Mouse (Mus musculus) heart, embryonic 15.5 days (tissue): ENCODE measurements around the gene Prmt8. TPM values are rescaled to one million over a fixed set of nuclear protein-coding genes. Genes with fewer than 3 reads are reported as not detected.

ENCODE experiments used
- ATAC-seq: fragments of 200-750 bp; cut with Nextera tagmentation; replicated peaks from 2 replicates; pipeline ENCODE4 v1.8.0; 2017; ENCODE audit warnings: low read depth, moderate TSS enrichment; ENCODE audit not compliant: insufficient number of reproducible peaks, insufficient read depth, low FRiP score
- H3K27ac ChIP-seq: fragments of 300-500 bp; sonication (generic); 2 replicates; pipeline ENCODE4 v1.5.1; 2015; ENCODE audit warnings: mild to moderate bottlenecking, inconsistent platforms
- H3K27me3 ChIP-seq: fragments of 300-500 bp; sonication (generic); 2 replicates; pipeline ENCODE4 v1.6.1; 2015; ENCODE audit warnings: inconsistent platforms
- H3K36me3 ChIP-seq: fragments of 300-500 bp; sonication (generic); 2 replicates; pipeline ENCODE4 v1.6.1; 2015; ENCODE audit warnings: mild to moderate bottlenecking, inconsistent platforms
- H3K4me1 ChIP-seq: fragments of 300-500 bp; sonication (generic); replicated peaks from 2 replicates; pipeline ENCODE4 v1.6.1; 2015; ENCODE audit warnings: inconsistent platforms
- H3K4me2 ChIP-seq: fragments of 300-500 bp; sonication (generic); 2 replicates; pipeline ENCODE4 v1.6.1; 2015; ENCODE audit warnings: inconsistent platforms, mild to moderate bottlenecking, moderate library complexity
- H3K4me3 ChIP-seq: fragments of 300-500 bp; sonication (generic); 2 replicates; pipeline ENCODE4 v1.5.1; 2015; ENCODE audit warnings: mild to moderate bottlenecking, inconsistent platforms
- H3K9ac ChIP-seq: fragments of 300-500 bp; sonication (generic); 2 replicates; pipeline ENCODE4 v1.6.1; 2015; ENCODE audit warnings: mild to moderate bottlenecking, inconsistent platforms
- H3K9me3 ChIP-seq: fragments of 300-500 bp; sonication (generic); replicated peaks from 2 replicates; pipeline ENCODE4 v1.6.1; 2016; ENCODE audit warnings: inconsistent platforms
- WGBS: fragments of 180-500 bp; shearing (Covaris S2); methylation state at CpG from one replicate; pipeline ENCODE4 v1.1.7; 2015; ENCODE audit warnings: mixed read lengths; 5-methylcytosine and 5-hydroxymethylcytosine counted together
- polyA plus RNA-seq: library from polyadenylated mRNA; unstranded; fragments of >200 nt; fragmentation: Nextera tagmentation; extraction: Ambion mirVana; gene quantifications from 2 replicates; pipeline ENCODE4 v1.2.1, GENCODE M21; 2015

Prmt8 gene
- polyA plus RNA-seq, 1 experiment from 2014 or later, result 0.10 TPM

- Histone ChIP-seq H3K36me3 (no peaks in the 10 kb centered on the region), H3K4me3 (no peak overlapping the region), H3K4me2 (no peak overlapping the region), H3K27me3 (no peaks in the 10 kb centered on the region), H3K27ac (no peak overlapping the region), H3K9me3 (no peaks in the 10 kb centered on the region), H3K9ac (no peak overlapping the region), H3K4me1 (peaks cover 14% of the 10 kb centered on the region)
- 39% methylated on average over 13 of the region's 13 CpGs for WGBS
- ATAC-seq, result no peak
These were observed 33.9 kb downstream of the Prmt8 start for GRCm38 (mm10) chr6:127735130-127735981.

GRCm38 (mm10) chr6:127723126-127723525, 46.1 kb downstream of the Prmt8 start:
- no peak overlapping the region for H3K27ac ChIP-seq
- H3K36me3 ChIP-seq, result no peaks in the 10 kb centered on the region
- no peak overlapping the region for H3K4me3 ChIP-seq
- 55% methylated on average over 8 of the region's 8 CpGs for WGBS
- no peak for ATAC-seq
- no peaks in the 10 kb centered on the region for H3K9me3 ChIP-seq
- H3K4me1 ChIP-seq, result no peaks in the 10 kb centered on the region
- H3K27me3 ChIP-seq, result no peaks in the 10 kb centered on the region
- H3K4me2 ChIP-seq, result 0 out of 2 replicates have a peak overlapping the region, but pooled peaks have one; percentile 5
- no peak overlapping the region for H3K9ac ChIP-seq

- H3K4me2 ChIP-seq, result no peak overlapping the region
- WGBS, result 78% methylated on average over 14 of the region's 14 CpGs
- no peak for ATAC-seq
- no peak overlapping the region for H3K27ac ChIP-seq
- no peak overlapping the region for H3K9ac ChIP-seq
- H3K36me3 ChIP-seq, result no peaks in the 10 kb centered on the region
- peaks cover 4% of the 10 kb centered on the region; the same call in 1 of the 2 replicates for H3K4me1 ChIP-seq
- no peaks in the 10 kb centered on the region for H3K9me3 ChIP-seq
- H3K27me3 ChIP-seq, result no peaks in the 10 kb centered on the region
- H3K4me3 ChIP-seq, result no peak overlapping the region
These were observed 49.4 kb downstream of the Prmt8 start for GRCm38 (mm10) chr6:127719875-127720274.

GRCm38 (mm10) chr6:127717239-127718137, 51.8 kb downstream of the Prmt8 start:
- Histone ChIP-seq H3K9ac (no peak overlapping the region), H3K27ac (no peak overlapping the region), H3K9me3 (no peaks in the 10 kb centered on the region), H3K27me3 (no peaks in the 10 kb centered on the region), H3K4me1 (peaks cover 7% of the 10 kb centered on the region; the same call in 1 of the 2 replicates), H3K4me3 (no peak overlapping the region), H3K36me3 (no peaks in the 10 kb centered on the region), H3K4me2 (no peak overlapping the region)
- no peak for ATAC-seq
- 67% methylated on average over 21 of the region's 21 CpGs for WGBS

GRCm38 (mm10) chr6:127715428-127715827, 53.8 kb downstream of the Prmt8 start:
- Histone ChIP-seq H3K36me3 (no peaks in the 10 kb centered on the region), H3K27ac (no peak overlapping the region), H3K9ac (no peak overlapping the region), H3K4me1 (peaks cover 7% of the 10 kb centered on the region; the same call in 1 of the 2 replicates), H3K4me3 (no peak overlapping the region), H3K9me3 (no peaks in the 10 kb centered on the region), H3K4me2 (no peak overlapping the region), H3K27me3 (no peaks in the 10 kb centered on the region)
- WGBS, result 32% methylated on average over 5 of the region's 5 CpGs
- 0 out of 2 replicates have a peak, but pooled peaks have one; percentile 47 for ATAC-seq

GRCm38 (mm10) chr6:127714906-127715305, 54.4 kb downstream of the Prmt8 start:
- Histone ChIP-seq H3K27me3 (no peaks in the 10 kb centered on the region), H3K4me3 (no peak overlapping the region), H3K4me1 (peaks cover 7% of the 10 kb centered on the region; the same call in 1 of the 2 replicates), H3K9ac (no peak overlapping the region), H3K4me2 (no peak overlapping the region), H3K9me3 (no peaks in the 10 kb centered on the region), H3K36me3 (no peaks in the 10 kb centered on the region), H3K27ac (no peak overlapping the region)
- ATAC-seq, result no peak
- WGBS, result 24% methylated on average over 5 of the region's 5 CpGs

GRCm38 (mm10) chr6:127708218-127708628, 61.0 kb downstream of the Prmt8 start:
- Histone ChIP-seq H3K27ac (peak overlapping the region; percentile 36; the same call in 1 of the 2 replicates), H3K27me3 (no peaks in the 10 kb centered on the region), H3K9me3 (no peaks in the 10 kb centered on the region), H3K4me3 (no peak overlapping the region), H3K4me2 (no peak overlapping the region), H3K36me3 (no peaks in the 10 kb centered on the region), H3K9ac (no peak overlapping the region), H3K4me1 (peaks cover 8% of the 10 kb centered on the region)
- WGBS, result 39% methylated on average over 1 of the region's 1 CpGs
- peak; percentile 69; the same call in 1 of the 2 replicates for ATAC-seq

GRCm38 (mm10) chr6:127701036-127701783, 68.1 kb downstream of the Prmt8 start:
- no peak overlapping the region for H3K4me2 ChIP-seq
- H3K4me3 ChIP-seq, result no peak overlapping the region
- ATAC-seq, result no peak
- WGBS, result 58% methylated on average over 10 of the region's 11 CpGs
- H3K36me3 ChIP-seq, result no peaks in the 10 kb centered on the region
- peaks cover 2% of the 10 kb centered on the region; the same call in 1 of the 2 replicates for H3K27me3 ChIP-seq
- no peaks in the 10 kb centered on the region for H3K4me1 ChIP-seq
- no peaks in the 10 kb centered on the region for H3K9me3 ChIP-seq
- no peak overlapping the region for H3K27ac ChIP-seq
- H3K9ac ChIP-seq, result no peak overlapping the region

- H3K9ac ChIP-seq, result no peak overlapping the region
- no peak overlapping the region for H3K27ac ChIP-seq
- no peak overlapping the region for H3K4me3 ChIP-seq
- H3K4me2 ChIP-seq, result no peak overlapping the region
- H3K36me3 ChIP-seq, result no peaks in the 10 kb centered on the region
- H3K9me3 ChIP-seq, result no peaks in the 10 kb centered on the region
- H3K27me3 ChIP-seq, result peaks cover 7% of the 10 kb centered on the region; the same call in 1 of the 2 replicates
- 79% methylated on average over 7 of the region's 7 CpGs for WGBS
- H3K4me1 ChIP-seq, result no peaks in the 10 kb centered on the region
- no peak for ATAC-seq
These were observed 75.6 kb downstream of the Prmt8 start for GRCm38 (mm10) chr6:127693681-127694080.

GRCm38 (mm10) chr6:127692298-127692697, 77.0 kb downstream of the Prmt8 start:
- H3K9me3 ChIP-seq, result no peaks in the 10 kb centered on the region

More at GRCm38 (mm10) chr6:127692298-127692697, 77.0 kb downstream of the Prmt8 start:
- no peak overlapping the region for H3K4me3 ChIP-seq
- no peak overlapping the region for H3K9ac ChIP-seq
- 56% methylated on average over 7 of the region's 7 CpGs for WGBS
- no peak for ATAC-seq
- no peaks in the 10 kb centered on the region for H3K4me1 ChIP-seq
- no peaks in the 10 kb centered on the region for H3K36me3 ChIP-seq
- peaks cover 7% of the 10 kb centered on the region; the same call in 1 of the 2 replicates for H3K27me3 ChIP-seq
- H3K27ac ChIP-seq, result no peak overlapping the region
- no peak overlapping the region for H3K4me2 ChIP-seq
